Mouse (Mus musculus): ENCODE data around the gene Pfkm.

DNA sequence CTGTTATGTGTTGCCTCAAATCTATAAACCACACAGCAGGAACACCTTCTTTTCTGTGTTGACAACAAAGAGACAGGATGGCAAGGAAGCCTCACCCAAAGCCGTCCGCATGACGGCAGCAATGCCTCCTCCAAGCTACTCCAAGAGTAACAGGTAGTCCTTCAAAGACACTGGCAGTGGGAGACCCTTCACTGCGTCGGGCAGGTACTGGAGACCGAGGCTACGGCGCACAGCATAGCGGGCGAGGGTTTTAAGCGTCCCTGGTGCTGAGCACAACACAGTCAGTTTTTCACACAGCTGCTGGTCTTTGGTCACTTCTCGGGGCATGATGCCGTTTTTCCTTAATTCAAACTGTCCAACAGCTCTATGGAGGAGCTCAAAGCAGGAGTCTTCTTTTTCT lies 43.3 kb downstream of the Pfkm start:
- no peak for TF ChIP-seq CTCF (IDR thresholded peaks at IDR 0.05)
- TF ChIP-seq EP300 (IDR thresholded peaks at IDR 0.05) = no peak
